Mouse (Mus musculus) ES-E14 (cell line): Measurements from ENCODE around the gene Serpina11.

Experiments
- CHD2 ChIP-seq: IDR thresholded peaks from 2 replicates; pipeline ENCODE4 v1.6.1; 2014; ENCODE audit warnings: mild to moderate bottlenecking, low read depth, low read length, inconsistent platforms
- HCFC1 ChIP-seq: IDR thresholded peaks from 2 replicates; pipeline ENCODE4 v1.6.1; 2012; ENCODE audit warnings: low read length, inconsistent platforms, borderline replicate concordance; ENCODE audit not compliant: insufficient read depth
- MAFK ChIP-seq: IDR thresholded peaks from 2 replicates; pipeline ENCODE4 v1.6.1; 2014; ENCODE audit warnings: mild to moderate bottlenecking, low read depth, low read length, inconsistent platforms; ENCODE audit not compliant: insufficient read depth
- ZNF384 ChIP-seq: IDR thresholded peaks from 2 replicates; pipeline ENCODE4 v1.6.1; 2012; ENCODE audit warnings: low read depth, low read length, inconsistent platforms

GRCm38 (mm10) chr12:104004689-104005088, 14.9 kb upstream of the Serpina11 start:
- no peak for TF ChIP-seq MAFK
- no peak for TF ChIP-seq ZNF384
- no peak for TF ChIP-seq CHD2
- TF ChIP-seq HCFC1: no peak
